28 mouse cellular contexts compared by ENCODE assay signal in the genomic region with DNA sequence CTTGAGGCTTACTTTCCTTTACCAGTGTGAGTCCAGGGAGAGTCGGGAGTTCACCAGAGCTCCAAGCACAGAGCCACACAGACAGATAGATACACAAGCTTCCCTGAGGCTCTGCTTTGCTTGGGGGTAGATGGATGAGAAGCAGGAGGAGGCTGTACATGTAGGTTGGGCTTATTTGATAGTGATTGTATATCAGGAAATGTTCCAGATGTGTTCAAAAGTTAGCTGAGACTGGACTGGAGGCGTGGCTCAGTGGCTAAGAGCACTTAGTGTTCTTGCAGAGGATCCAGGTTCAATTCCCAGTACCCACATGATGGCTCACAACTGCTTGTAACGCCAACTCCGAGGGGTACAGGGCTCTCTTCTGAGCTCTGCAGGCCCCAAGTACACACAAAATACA. TPM values are rescaled to one million over a fixed set of nuclear protein-coding genes. Genes with fewer than 3 reads are reported as not detected.
DNase-seq lines count a peak whose midpoint lies in the region; ATAC-seq and TF ChIP-seq lines count a peak whose summit lies in the region.
"Had no signal": no experiment of that assay in that cellular context is flagged by ENCODE, and none has a peak within 500 bp of the region (broad histone marks: within the 10 kb centered on the region; RNA-seq: fewer than 3 reads in every experiment).

No protein-coding gene starts in this region.

- ATAC-seq in forebrain, embryonic 11.5 days (replicated peaks; ENCODE audit: low FRiP score), result no peak
- no peak for ATAC-seq in forebrain, embryonic 15.5 days (replicated peaks)
- ATAC-seq in lung, embryonic 14.5 days (ENCODE audit: insufficient read depth), result no peak
- 0 out of 2 replicates have a peak, but pooled peaks have one; percentile 21 for ATAC-seq in megakaryocyte-erythroid progenitor cell, adult 5-6 weeks (replicated peaks; ENCODE audit: low FRiP score, low TSS enrichment, poor library complexity, severe bottlenecking)
- ATAC-seq: forebrain, embryonic 16.5 days; Patski had no signal

- H3K4me1 ChIP-seq in forebrain, embryonic 11.5 days (replicated peaks; ENCODE audit: control insufficient read depth, insufficient read depth, low read length), result no peaks in the 10 kb centered on the region
- H3K4me1 ChIP-seq in forebrain, embryonic 15.5 days, result no peaks in the 10 kb centered on the region
- H3K4me1 ChIP-seq in lung, embryonic 14.5 days (ENCODE audit: insufficient read depth), result peaks cover 7% of the 10 kb centered on the region; the same call in 1 of the 2 replicates
- H3K4me1 ChIP-seq in lung, adult 2 months (ENCODE audit: control insufficient read depth, insufficient read depth, low read length), result peaks cover 7% of the 10 kb centered on the region
- H3K4me1 ChIP-seq in embryonic fibroblast, embryonic 13.5 days (ENCODE audit: control insufficient read depth, insufficient read depth, low read length), result 0 out of 2 replicates have a peak, but pooled peaks cover 3% of the 10 kb centered on the region
- H3K4me1 ChIP-seq: embryonic facial prominence, embryonic 10.5 days; forebrain, embryonic 10.5 days; hindbrain, embryonic 10.5 days had no signal

- DNase-seq in forebrain, embryonic 11.5 days (ENCODE audit: low spot score), result peak; percentile 25
- peak; percentile 13 for DNase-seq in lung, embryonic 14.5 days
- DNase-seq in lung, adult 2 months, result no peak
- DNase-seq in right cerebral cortex, adult 18-20 months, result no peak
- no peak for DNase-seq in left cerebral cortex, adult 2 months (ENCODE audit: extremely low spot score in 1 of 2, low spot score in 2 of 2)
- DNase-seq: adrenal gland, adult 2 months; adrenal gland, postnatal 25 days; cerebellum, adult 2 months; cerebellum, postnatal 10 days; gastrocnemius, postnatal 10 days; heart, adult 2 months had no signal

- H3K9me3 ChIP-seq in forebrain, embryonic 11.5 days (ENCODE audit: control insufficient read depth, low read length), result no peaks in the 10 kb centered on the region
- H3K9me3 ChIP-seq in forebrain, embryonic 15.5 days, result no peaks in the 10 kb centered on the region
- H3K9me3 ChIP-seq in lung, embryonic 14.5 days (ENCODE audit: low read depth, low read length), result no peaks in the 10 kb centered on the region
- H3K9me3 ChIP-seq: embryonic facial prominence, embryonic 10.5 days; forebrain, embryonic 10.5 days; heart, embryonic 15.5 days; hindbrain, embryonic 10.5 days had no signal

- no peaks in the 10 kb centered on the region for H3K36me3 ChIP-seq in forebrain, embryonic 11.5 days (ENCODE audit: control insufficient read depth, insufficient read depth, low read length)
- H3K36me3 ChIP-seq in forebrain, embryonic 15.5 days, result no peaks in the 10 kb centered on the region
- H3K36me3 ChIP-seq in lung, embryonic 14.5 days (ENCODE audit: insufficient read depth), result no peaks in the 10 kb centered on the region
- H3K36me3 ChIP-seq: heart, embryonic 15.5 days had no signal

- H3K27me3 ChIP-seq in forebrain, embryonic 11.5 days (ENCODE audit: control insufficient read depth, insufficient read depth, low read length), result no peaks in the 10 kb centered on the region
- H3K27me3 ChIP-seq in forebrain, embryonic 15.5 days, result no peaks in the 10 kb centered on the region
- H3K27me3 ChIP-seq in lung, embryonic 14.5 days (ENCODE audit: insufficient read depth, low read length), result no peaks in the 10 kb centered on the region
- H3K27me3 ChIP-seq: heart, embryonic 15.5 days; Patski had no signal

- TF ChIP-seq POLR2A in lung, adult 2 months (IDR thresholded peaks at IDR 0.05; ENCODE audit: borderline replicate concordance, extremely low read depth, low read depth, low read length), result no peak
- TF ChIP-seq POLR2A in embryonic fibroblast, embryonic 13.5 days (IDR thresholded peaks at IDR 0.05; ENCODE audit: low read depth, low read length), result no peak

- H3K9ac ChIP-seq in forebrain, embryonic 11.5 days (ENCODE audit: low read length), result no peak overlapping the region
- H3K9ac ChIP-seq in forebrain, embryonic 15.5 days (replicated peaks), result no peak overlapping the region
- H3K9ac ChIP-seq in lung, embryonic 14.5 days, result no peak overlapping the region
- H3K9ac ChIP-seq: heart, embryonic 15.5 days; hindbrain, embryonic 14.5 days had no signal

- H3K4me2 ChIP-seq in forebrain, embryonic 11.5 days (ENCODE audit: low read depth, low read length, severe bottlenecking), result no peak overlapping the region
- H3K4me2 ChIP-seq in forebrain, embryonic 15.5 days (replicated peaks), result no peak overlapping the region
- H3K4me2 ChIP-seq in lung, embryonic 14.5 days, result no peak overlapping the region
- H3K4me2 ChIP-seq: heart, embryonic 11.5 days; heart, embryonic 15.5 days; hindbrain, embryonic 14.5 days had no signal

- H3K27ac ChIP-seq in forebrain, embryonic 11.5 days (ENCODE audit: low read depth, low read length), result no peak overlapping the region
- H3K27ac ChIP-seq in forebrain, embryonic 15.5 days (replicated peaks), result no peak overlapping the region
- H3K27ac ChIP-seq in lung, embryonic 14.5 days (ENCODE audit: low read depth), result no peak overlapping the region
- peak overlapping the region; percentile 98 for H3K27ac ChIP-seq in embryonic fibroblast, embryonic 13.5 days (ENCODE audit: insufficient read depth, low read length)
- no peak overlapping the region for H3K27ac ChIP-seq in left cerebral cortex, adult 2 months
- H3K27ac ChIP-seq: embryonic facial prominence, embryonic 10.5 days; forebrain, embryonic 10.5 days; heart, adult 2 months; heart, embryonic 15.5 days; hindbrain, embryonic 10.5 days; hindbrain, embryonic 14.5 days had no signal

- intact Hi-C loops in left cerebral cortex, adult 2 months (cut with DNase I), result no loop called here

- H3K4me3 ChIP-seq in forebrain, embryonic 11.5 days (ENCODE audit: low read depth, low read length), result no peak overlapping the region
- H3K4me3 ChIP-seq in forebrain, embryonic 15.5 days, result no peak overlapping the region
- H3K4me3 ChIP-seq in lung, embryonic 14.5 days (ENCODE audit: low read depth, low read length), result no peak overlapping the region
- H3K4me3 ChIP-seq in lung, adult 2 months (replicated peaks; ENCODE audit: extremely low read depth, low read depth, low read length), result no peak overlapping the region
- no peak overlapping the region for H3K4me3 ChIP-seq in embryonic fibroblast, embryonic 13.5 days (ENCODE audit: insufficient read depth, low read length)
- no peak overlapping the region for H3K4me3 ChIP-seq in left cerebral cortex, adult 2 months
- H3K4me3 ChIP-seq: embryonic facial prominence, embryonic 10.5 days; erythroblast, embryonic 14.5 days; forebrain, embryonic 10.5 days; heart, adult 2 months; heart, embryonic 15.5 days; hindbrain, embryonic 10.5 days had no signal

- WGBS in forebrain, embryonic 11.5 days, result 89% methylated on average over 4 of the region's 4 CpGs
- 85% methylated on average over 4 of the region's 4 CpGs for WGBS in forebrain, embryonic 15.5 days
- 78% methylated on average over 4 of the region's 4 CpGs for WGBS in lung, embryonic 14.5 days
- WGBS in lung, adult 2 months, result 89% methylated on average over 4 of the region's 4 CpGs

- no peak for TF ChIP-seq CTCF in lung, embryonic 14.5 days (IDR thresholded peaks at IDR 0.05; ENCODE audit: low read depth)
- no peak for TF ChIP-seq CTCF in lung, adult 2 months (IDR thresholded peaks at IDR 0.05; ENCODE audit: insufficient read depth, low read length)
- TF ChIP-seq CTCF in embryonic fibroblast, embryonic 13.5 days (IDR thresholded peaks at IDR 0.05; ENCODE audit: borderline replicate concordance, insufficient read depth, low read length), result no peak
- TF ChIP-seq CTCF in left cerebral cortex, adult 2 months (IDR thresholded peaks at IDR 0.05), result no peak

RNA-seq across cellular contexts. Expression of a gene that starts 3.1 kb away (rescaled TPM):
- 1.0 and 1.5 TPM in 2 replicates for polyA plus RNA-seq in forebrain, embryonic 11.5 days (2014; fragmentation: Nextera tagmentation; extraction: Ambion mirVana)
- 0.23 and 0.38 TPM in 2 replicates for polyA plus RNA-seq in forebrain, embryonic 15.5 days (2015; fragmentation: Nextera tagmentation; extraction: Ambion mirVana)
- 0.37 and 0.45 TPM in 2 replicates for polyA plus RNA-seq in lung, embryonic 14.5 days (2014; fragmentation: Nextera tagmentation; extraction: Ambion mirVana)
- not detected in 2 replicates for polyA plus RNA-seq in lung, adult 2 months (2012; rRNA removed)
- polyA plus RNA-seq in embryonic fibroblast, embryonic 13.5 days (2011; ENCODE audit: insufficient read length, low read depth, missing spikeins), result not detected in 2 replicates
- total RNA-seq in megakaryocyte-erythroid progenitor cell, adult 5-6 weeks (2014; fragmentation: Nextera tagmentation), result not detected in 2 replicates
- 0.09 TPM in 1 of 2 replicates, not detected in the other for total RNA-seq in megakaryocyte-erythroid progenitor cell, adult 5-6 weeks (2017)
- total RNA-seq in left cerebral cortex, adult 2 months (2021), result not detected
- total RNA-seq: adrenal gland, adult 2 months; adrenal gland, postnatal 25 days; gastrocnemius, postnatal 10 days; gastrocnemius, postnatal 4 days; heart, adult 2 months; heart, postnatal 25 days had no signal
- polyA plus RNA-seq: adrenal gland, adult 2 months; cerebellum, adult 2 months; erythroblast, embryonic 14.5 days; heart, adult 2 months; Patski had no signal

RNA-seq across cellular contexts. Expression of a gene that starts 9.7 kb away (rescaled TPM):
- polyA plus RNA-seq in forebrain, embryonic 11.5 days (2014; fragmentation: Nextera tagmentation; extraction: Ambion mirVana), result 0.11 and 0.40 TPM in 2 replicates
- polyA plus RNA-seq in forebrain, embryonic 15.5 days (2015; fragmentation: Nextera tagmentation; extraction: Ambion mirVana), result 0.06 and 0.13 TPM in 2 replicates
- 0.11 TPM in 2 replicates for polyA plus RNA-seq in lung, embryonic 14.5 days (2014; fragmentation: Nextera tagmentation; extraction: Ambion mirVana)
- not detected in 2 replicates for polyA plus RNA-seq in lung, adult 2 months (2012; rRNA removed)
- polyA plus RNA-seq in embryonic fibroblast, embryonic 13.5 days (2011; ENCODE audit: insufficient read length, low read depth, missing spikeins), result not detected in 2 replicates
- total RNA-seq in megakaryocyte-erythroid progenitor cell, adult 5-6 weeks (2014; fragmentation: Nextera tagmentation), result not detected in 2 replicates
- 0.05 TPM in 1 of 2 replicates, not detected in the other for total RNA-seq in megakaryocyte-erythroid progenitor cell, adult 5-6 weeks (2017)
- not detected for total RNA-seq in left cerebral cortex, adult 2 months (2021)
- total RNA-seq: adrenal gland, adult 2 months; adrenal gland, postnatal 25 days; gastrocnemius, postnatal 10 days; gastrocnemius, postnatal 4 days; heart, adult 2 months; heart, postnatal 25 days had no signal
- polyA plus RNA-seq: adrenal gland, adult 2 months; cerebellum, adult 2 months; erythroblast, embryonic 14.5 days; frontal cortex, adult 2 months; heart, adult 2 months; Patski had no signal

RNA-seq across cellular contexts. Expression of a gene that starts 20.9 kb away (rescaled TPM):
- polyA plus RNA-seq in forebrain, embryonic 11.5 days (2014; fragmentation: Nextera tagmentation; extraction: Ambion mirVana), result 0.09 and 0.12 TPM in 2 replicates
- 0.05 and 0.15 TPM in 2 replicates for polyA plus RNA-seq in forebrain, embryonic 15.5 days (2015; fragmentation: Nextera tagmentation; extraction: Ambion mirVana)
- not detected in 2 replicates for polyA plus RNA-seq in lung, embryonic 14.5 days (2014; fragmentation: Nextera tagmentation; extraction: Ambion mirVana)
- polyA plus RNA-seq in lung, adult 2 months (2012; rRNA removed), result not detected in 2 replicates
- polyA plus RNA-seq in embryonic fibroblast, embryonic 13.5 days (2011; ENCODE audit: insufficient read length, low read depth, missing spikeins), result not detected in 2 replicates
- total RNA-seq in megakaryocyte-erythroid progenitor cell, adult 5-6 weeks (2014; fragmentation: Nextera tagmentation), result not detected in 2 replicates
- not detected in 2 replicates for total RNA-seq in megakaryocyte-erythroid progenitor cell, adult 5-6 weeks (2017)
- total RNA-seq in left cerebral cortex, adult 2 months (2021), result not detected
- total RNA-seq: adrenal gland, adult 2 months; adrenal gland, postnatal 25 days; gastrocnemius, postnatal 10 days; gastrocnemius, postnatal 4 days; heart, adult 2 months; heart, postnatal 25 days had no signal
- polyA plus RNA-seq: adrenal gland, adult 2 months; C2C12; cerebellum, adult 2 months; embryonic facial prominence, embryonic 14.5 days; erythroblast, embryonic 14.5 days; forebrain, embryonic 16.5 days; heart, adult 2 months; heart, embryonic 11.5 days; Patski had no signal

RNA-seq across cellular contexts. Expression of a gene that starts 36.9 kb away (rescaled TPM):
- polyA plus RNA-seq in forebrain, embryonic 11.5 days (2014; fragmentation: Nextera tagmentation; extraction: Ambion mirVana), result 274 and 290 TPM in 2 replicates
- 95.7 and 101 TPM in 2 replicates for polyA plus RNA-seq in forebrain, embryonic 15.5 days (2015; fragmentation: Nextera tagmentation; extraction: Ambion mirVana)
- polyA plus RNA-seq in lung, embryonic 14.5 days (2014; fragmentation: Nextera tagmentation; extraction: Ambion mirVana), result 200 and 220 TPM in 2 replicates
- polyA plus RNA-seq in lung, adult 2 months (2012; rRNA removed), result 5.9 and 7.2 TPM in 2 replicates
- polyA plus RNA-seq in embryonic fibroblast, embryonic 13.5 days (2011; ENCODE audit: insufficient read length, low read depth, missing spikeins), result 167 and 222 TPM in 2 replicates
- total RNA-seq in megakaryocyte-erythroid progenitor cell, adult 5-6 weeks (2014; fragmentation: Nextera tagmentation), result 270 and 301 TPM in 2 replicates
- total RNA-seq in megakaryocyte-erythroid progenitor cell, adult 5-6 weeks (2017), result 1,022 TPM in 2 replicates
- total RNA-seq in left cerebral cortex, adult 2 months (2021), result 10 to 100 TPM; 10.4 to 12.3 TPM

RNA-seq across cellular contexts. Expression of a gene that starts 56.1 kb away (rescaled TPM):
- polyA plus RNA-seq in forebrain, embryonic 11.5 days (2014; fragmentation: Nextera tagmentation; extraction: Ambion mirVana), result not detected in 2 replicates
- not detected in 2 replicates for polyA plus RNA-seq in forebrain, embryonic 15.5 days (2015; fragmentation: Nextera tagmentation; extraction: Ambion mirVana)
- polyA plus RNA-seq in lung, embryonic 14.5 days (2014; fragmentation: Nextera tagmentation; extraction: Ambion mirVana), result not detected in 2 replicates
- not detected in 2 replicates for polyA plus RNA-seq in lung, adult 2 months (2012; rRNA removed)
- not detected in 2 replicates for polyA plus RNA-seq in embryonic fibroblast, embryonic 13.5 days (2011; ENCODE audit: insufficient read length, low read depth, missing spikeins)
- total RNA-seq in megakaryocyte-erythroid progenitor cell, adult 5-6 weeks (2014; fragmentation: Nextera tagmentation), result not detected in 2 replicates
- total RNA-seq in megakaryocyte-erythroid progenitor cell, adult 5-6 weeks (2017), result not detected in 2 replicates
- not detected for total RNA-seq in left cerebral cortex, adult 2 months (2021)
- total RNA-seq: adrenal gland, adult 2 months; adrenal gland, postnatal 25 days; gastrocnemius, postnatal 10 days; gastrocnemius, postnatal 4 days; heart, adult 2 months; heart, postnatal 25 days had no signal
- polyA plus RNA-seq: adrenal gland, adult 2 months; C2C12; cerebellum, adult 2 months; embryonic facial prominence, embryonic 10.5 days; embryonic facial prominence, embryonic 14.5 days; erythroblast, embryonic 14.5 days; forebrain, embryonic 10.5 days; forebrain, embryonic 16.5 days; frontal cortex, adult 2 months; heart, adult 2 months; heart, embryonic 11.5 days; heart, embryonic 15.5 days; hindbrain, embryonic 10.5 days; hindbrain, embryonic 14.5 days; Patski had no signal

Comparison
In these comparisons a context has a peak if more than half of its experiments do, and no peak if none do; other contexts are left out.
1. DNase-seq: peak in forebrain, embryonic 11.5 days (single experiment) and lung, embryonic 14.5 days (single experiment); none in lung, adult 2 months (single experiment), right cerebral cortex, adult 18-20 months (single experiment) and left cerebral cortex, adult 2 months (0 of 2).